Mouse (Mus musculus): Measurements from ENCODE around the gene Pnmal2.
"Not testable (repeated sequence)": the region's sequence is repeated elsewhere in the genome, so short reads cannot be mapped to it uniquely, and the experiment has no call there.

Gene Pnmal2

DNA sequence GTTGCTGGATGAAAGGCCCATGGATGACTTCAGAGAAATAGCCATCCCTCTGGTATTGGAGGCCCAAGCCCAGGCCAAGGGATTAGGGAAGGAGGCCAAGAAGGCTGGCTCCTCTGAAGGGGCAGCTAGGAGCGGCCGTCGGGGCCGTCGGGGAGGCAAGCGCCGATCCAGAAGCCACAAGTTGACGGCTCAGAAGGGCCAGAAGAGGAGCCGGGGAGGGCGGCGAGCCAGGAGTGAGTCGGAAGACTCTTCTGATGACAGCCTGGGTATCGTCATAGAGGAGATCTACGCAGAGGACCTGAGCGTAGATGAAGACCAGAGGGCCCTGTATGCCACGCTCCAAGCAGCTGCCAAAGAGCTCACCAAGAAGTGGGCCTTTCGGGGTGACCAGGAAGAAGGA is 937 bp downstream of the Pnmal2 start:
- no peak for DNase-seq

GRCm38 (mm10) chr7:16946441-16947348 is 2.2 kb downstream of the Pnmal2 start:
- peak; percentile 21 to 41 for DNase-seq

GRCm38 (mm10) chr7:16947349-16947895 is 2.9 kb downstream of the Pnmal2 start:
- DNase-seq = no peak

- DNase-seq = peak; percentile 57 to 82
These were observed 3.5 kb downstream of the Pnmal2 start for GRCm38 (mm10) chr7:16947959-16948361.

DNA sequence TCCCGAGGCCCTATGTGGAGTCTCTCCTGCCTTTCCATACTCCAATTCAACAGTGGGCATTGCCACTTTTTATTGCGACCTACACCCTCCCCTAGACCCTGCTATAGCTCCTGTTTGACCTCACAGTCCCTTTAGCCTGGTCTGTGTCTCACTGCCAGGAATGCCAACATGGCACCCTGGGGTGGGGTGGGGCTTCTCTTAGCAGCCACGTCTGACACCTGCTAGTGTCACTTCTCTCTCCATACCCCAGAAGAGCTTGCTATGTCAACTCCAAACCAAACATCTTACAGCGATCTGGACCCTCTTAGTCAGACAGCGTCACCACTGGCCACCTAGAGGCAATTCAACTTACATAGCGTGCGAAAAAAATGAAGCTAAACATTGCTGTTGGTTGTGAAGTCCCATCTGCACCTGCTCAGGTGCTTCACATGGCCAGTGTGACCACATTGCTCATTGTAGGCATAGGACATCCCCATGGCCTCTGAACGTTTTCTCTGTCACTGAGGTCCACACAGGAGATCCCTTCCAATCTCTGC is 4.5 kb downstream of the Pnmal2 start:
- no peak for DNase-seq

- peak; percentile 74 to 84 for DNase-seq
These were observed 5.7 kb downstream of the Pnmal2 start for GRCm38 (mm10) chr7:16949908-16950841.

- DNase-seq = peak; percentile 84 to 88
These were observed 6.6 kb downstream of the Pnmal2 start for GRCm38 (mm10) chr7:16950861-16951635.

- DNase-seq = not testable (repeated sequence)
These were observed 9.3 kb downstream of the Pnmal2 start for GRCm38 (mm10) chr7:16953776-16954175.

GRCm38 (mm10) chr7:16955712-16956111 is 11.2 kb downstream of the Pnmal2 start:
- DNase-seq = no peak

DNA sequence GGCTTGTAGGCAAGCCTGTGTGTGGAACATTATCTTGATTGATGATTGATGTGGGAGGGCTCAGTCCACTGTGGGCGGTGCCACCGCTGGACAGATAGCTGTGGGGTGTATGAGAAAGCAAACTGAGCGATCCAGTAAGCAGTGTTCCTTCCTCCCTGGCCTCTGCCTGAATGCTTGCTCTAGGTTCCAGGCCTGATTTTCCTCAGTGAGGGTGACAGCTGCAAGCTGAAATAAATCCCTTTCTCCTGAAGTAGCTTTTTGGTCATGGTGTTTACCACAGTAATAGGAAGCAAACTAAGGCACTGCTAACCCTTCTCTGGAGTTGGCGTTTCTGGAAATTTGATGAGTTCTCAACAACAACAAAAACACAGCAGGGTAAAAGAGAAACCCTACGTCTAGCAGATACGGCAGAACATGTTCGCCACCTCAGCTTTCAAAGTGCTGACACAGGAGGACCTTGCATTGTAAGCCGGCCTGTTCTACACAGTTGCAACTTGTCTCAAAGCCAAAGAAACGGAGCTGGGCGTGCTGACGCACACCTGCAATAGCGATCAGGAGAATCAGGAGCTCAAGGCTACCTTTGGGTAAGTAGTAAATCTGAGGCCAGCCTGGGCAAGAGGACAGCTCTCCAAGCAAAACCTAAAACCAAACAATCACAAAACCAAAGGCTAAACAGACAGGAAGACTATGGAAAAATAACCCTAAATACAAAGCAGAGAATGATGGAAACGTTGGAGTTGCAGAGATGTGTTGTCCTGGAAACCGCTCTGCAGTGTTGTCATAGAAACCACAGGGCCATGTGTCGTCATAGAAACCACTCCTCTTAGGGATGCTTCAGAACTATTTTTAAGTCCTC is 12.2 kb downstream of the Pnmal2 start:
- DNase-seq = no peak

DNA sequence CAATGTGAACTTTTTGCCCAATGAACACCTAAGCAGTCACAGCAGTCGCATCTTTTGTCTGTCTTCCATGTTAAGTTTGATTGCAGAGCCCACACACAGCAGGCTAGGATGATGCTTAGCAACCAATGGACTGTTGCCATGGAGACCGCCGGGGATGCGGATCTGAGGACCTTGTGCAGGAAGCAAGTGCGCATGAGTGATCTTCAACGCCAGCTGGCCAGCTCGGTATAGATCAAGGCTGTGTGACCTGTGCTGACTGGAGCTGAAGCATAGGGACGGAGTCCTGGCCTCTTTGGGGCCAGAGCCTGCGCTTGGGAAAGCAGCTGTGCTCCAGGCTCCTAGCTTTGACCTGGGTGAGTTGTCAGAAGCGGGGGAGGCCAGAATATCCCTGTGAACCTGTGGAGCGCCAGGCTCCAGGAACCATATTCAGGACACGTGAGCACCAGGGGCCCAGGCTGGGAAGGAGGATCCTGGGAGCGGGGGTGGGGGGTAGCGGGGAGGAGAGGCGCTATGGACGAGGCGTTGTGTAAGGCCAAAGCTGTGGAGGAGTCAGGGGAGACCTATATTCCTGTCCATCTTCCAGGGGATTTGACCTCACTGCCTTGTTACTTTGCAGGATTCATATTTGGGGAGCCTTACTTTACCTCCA is 15.2 kb downstream of the Pnmal2 start, which contains the start of gene Pnmal1:
TSS of gene Pnmal1 (plus strand) at position 141 of the 649 bp plus-strand sequence.
- DNase-seq = no peak

- DNase-seq = no peak
These were observed 17.2 kb downstream of the Pnmal2 start for GRCm38 (mm10) chr7:16961678-16962077.

DNA sequence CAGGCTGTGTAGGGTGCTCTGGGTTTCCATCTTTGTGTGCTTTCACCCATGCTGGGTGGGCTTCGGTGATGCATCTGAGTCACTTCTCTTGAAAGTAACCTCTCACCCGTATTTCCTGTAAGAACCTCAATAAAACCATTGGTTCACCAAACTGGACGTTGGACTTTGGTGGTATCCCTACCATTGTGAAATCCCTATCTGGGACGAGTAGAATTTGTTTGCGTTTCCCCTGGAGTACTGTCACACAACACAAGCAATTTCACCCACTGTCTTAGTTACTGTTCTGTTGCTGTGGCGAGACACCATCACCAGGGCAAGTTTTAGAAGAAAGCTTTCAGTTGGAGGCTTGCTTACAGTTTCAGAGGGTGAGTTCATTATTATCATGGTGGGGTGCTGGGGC is 23.9 kb downstream of the Pnmal2 start:
- no peak for DNase-seq

GRCm38 (mm10) chr7:16971160-16971559 is 26.7 kb downstream of the Pnmal2 start:
- peak in 1 of 2 experiments; percentile 41 for DNase-seq

DNA sequence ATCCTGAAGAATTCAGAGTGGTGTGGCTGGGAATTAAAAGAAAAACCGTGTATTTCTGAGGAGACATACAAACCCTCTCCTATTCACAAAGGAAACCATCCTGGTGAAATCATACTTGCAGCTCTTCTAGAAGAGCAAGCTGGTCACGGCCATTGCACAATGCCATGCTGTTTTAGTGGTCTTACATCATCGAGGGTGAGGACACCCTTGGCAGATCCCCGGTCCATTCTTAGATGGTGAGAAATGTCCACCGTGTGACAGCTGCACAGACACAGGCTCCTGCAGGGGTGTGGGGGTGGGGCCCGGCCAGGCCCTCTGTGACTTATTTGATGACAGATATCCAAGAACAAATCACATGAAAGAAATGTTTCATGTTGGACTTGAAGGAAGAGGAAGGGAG is 29.5 kb downstream of the Pnmal2 start:
- peak; percentile 62 to 85 for DNase-seq

- no peak for DNase-seq
These were observed 31.8 kb downstream of the Pnmal2 start for GRCm38 (mm10) chr7:16976298-16976697.

DNA sequence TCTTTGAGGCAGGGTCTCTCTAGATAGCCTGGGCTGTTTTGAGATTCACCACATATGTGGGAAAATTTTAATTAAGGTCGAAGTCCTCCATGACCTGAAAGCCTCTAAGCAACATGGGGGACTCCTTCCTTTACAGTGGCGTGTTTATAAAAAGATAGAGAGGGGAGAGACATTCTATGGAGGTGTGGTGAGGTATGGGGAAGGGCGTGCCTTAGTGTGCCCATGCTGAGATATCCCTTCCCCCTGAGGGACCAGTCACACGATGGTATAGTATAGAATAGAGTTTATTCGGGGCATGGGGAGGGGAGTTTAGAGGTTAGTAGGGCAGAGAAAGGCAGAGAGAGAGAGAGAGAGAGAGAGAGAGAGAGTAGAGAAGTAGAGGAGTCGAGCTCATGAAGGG is 33.7 kb downstream of the Pnmal2 start:
- no peak for DNase-seq

DNA sequence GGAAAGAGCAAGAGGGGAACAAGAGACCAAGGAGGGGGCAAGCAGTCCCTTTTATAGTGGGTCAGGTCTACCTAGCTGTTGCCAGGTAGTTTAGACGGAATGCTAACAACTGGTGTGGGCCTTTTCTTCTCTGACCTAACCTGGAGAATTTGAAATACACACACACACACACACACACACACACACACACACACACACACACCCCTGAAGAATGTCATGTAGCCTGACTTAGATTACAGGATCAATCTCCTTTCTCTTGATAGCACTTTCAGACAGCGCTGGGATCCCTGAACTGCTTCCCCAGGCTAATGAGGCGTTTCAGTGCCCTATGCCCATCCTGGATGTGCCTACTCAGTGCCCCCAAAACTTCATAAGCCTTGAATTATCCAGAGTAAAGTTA is 34.1 kb downstream of the Pnmal2 start:
- DNase-seq = no peak

GRCm38 (mm10) chr7:16980348-16980747 is 35.9 kb downstream of the Pnmal2 start:
- DNase-seq = peak; percentile 56 to 66

DNA sequence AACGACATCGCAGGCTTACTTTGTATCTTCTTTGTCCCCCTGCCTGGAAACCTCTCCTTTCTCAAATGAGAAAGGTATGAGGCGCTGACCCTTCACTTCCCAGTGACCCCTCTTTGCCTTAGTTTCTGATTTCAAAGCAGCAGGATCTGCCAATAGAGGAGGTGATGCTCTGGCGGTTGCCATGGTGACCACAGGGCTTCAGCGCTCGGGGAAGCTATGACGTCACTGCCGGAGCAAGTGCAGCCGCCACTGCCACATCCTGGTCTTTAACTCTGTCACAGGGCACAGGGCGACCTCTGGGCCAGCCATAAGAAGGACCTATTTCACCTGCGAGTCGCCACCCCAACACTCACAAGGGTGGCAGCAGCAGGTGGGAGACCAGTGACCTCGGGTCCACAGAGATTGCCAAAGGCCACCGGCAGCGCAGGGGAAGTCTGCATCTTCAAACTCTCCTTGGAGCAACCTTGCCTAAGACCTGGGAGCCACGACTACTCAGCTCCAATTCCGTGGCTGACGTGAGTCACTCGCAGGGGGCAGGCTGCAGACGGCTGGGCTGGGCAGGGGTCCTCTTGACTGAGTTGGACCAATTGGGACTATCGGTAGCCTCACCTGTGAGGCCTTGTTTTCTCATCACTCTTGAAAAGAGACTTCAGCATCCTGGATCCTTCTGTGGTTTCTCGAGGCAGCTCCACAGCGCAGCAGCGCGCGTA is 38.5 kb downstream of the Pnmal2 start, which contains the start of gene Gm42372:
TSS of gene Gm42372 (plus strand) at position 228 of the 710 bp plus-strand sequence.
- peak; percentile 60 to 66 for DNase-seq
